Mouse (Mus musculus): ENCODE results near the gene Smc1b. TPM values are rescaled to one million over a fixed set of nuclear protein-coding genes. Genes with fewer than 3 reads are reported as not detected.

Smc1b gene
- polyA plus RNA-seq, 1 experiment = 0.02 TPM

- TF ChIP-seq POLR2AphosphoS2 (IDR thresholded peaks at IDR 0.05; ENCODE audit: insufficient read length, low read depth) (no peak), SRF (IDR thresholded peaks at IDR 0.05; ENCODE audit: control insufficient read depth, insufficient read length, low read depth) (no peak), CEBPB (IDR thresholded peaks at IDR 0.05; ENCODE audit: insufficient read depth, poor library complexity, severe bottlenecking) (no peak), MAX (IDR thresholded peaks at IDR 0.05; ENCODE audit: low read depth) (no peak), MYOD1 (IDR thresholded peaks at IDR 0.05; ENCODE audit: control insufficient read depth in 1 of 3, insufficient read length in 2 of 3, low read depth in 2 of 3) (no peak), TCF3 (IDR thresholded peaks at IDR 0.05; ENCODE audit: insufficient read length, low read depth) (no peak), POLR2A (IDR thresholded peaks at IDR 0.05; ENCODE audit: insufficient read length, low read depth) (no peak), E2F4 (IDR thresholded peaks at IDR 0.05; ENCODE audit: insufficient read depth) (no peak), USF1 (IDR thresholded peaks at IDR 0.05; ENCODE audit: low read depth) (no peak), MYOG (IDR thresholded peaks at IDR 0.05; ENCODE audit: control insufficient read depth in 1 of 3, insufficient read depth in 1 of 3, insufficient read length in 2 of 3, low read depth in 2 of 3) (no peak), TCF12 (IDR thresholded peaks at IDR 0.05; ENCODE audit: insufficient read depth, poor library complexity, severe bottlenecking) (no peak)
- H3K36me3 ChIP-seq (ENCODE audit: control insufficient read depth, insufficient read depth) = peaks cover 15% of the 10 kb centered on the region
- H3K27me3 ChIP-seq (ENCODE audit: control insufficient read depth, insufficient read depth, insufficient read length) = no peaks in the 10 kb centered on the region
- peaks cover 48% of the 10 kb centered on the region for H3K79me2 ChIP-seq (ENCODE audit: control insufficient read depth, insufficient read depth)
- H3K4me3 ChIP-seq = no peak overlapping the region
- peak overlapping the region; percentile 41 for H3K4me2 ChIP-seq (ENCODE audit: low read depth)
- no peak overlapping the region for H3ac ChIP-seq (ENCODE audit: control insufficient read depth, insufficient read length)
Measured at GRCm38 (mm10) chr15:85043116-85043515, 88.6 kb downstream of the Smc1b start.

- TF ChIP-seq SRF (IDR thresholded peaks at IDR 0.05; ENCODE audit: control insufficient read depth, insufficient read length, low read depth) = peak; percentile 98
- TF ChIP-seq MYOD1 (IDR thresholded peaks at IDR 0.05; ENCODE audit: control insufficient read depth in 1 of 3, insufficient read length in 2 of 3, low read depth in 2 of 3) = no peak
- peak; percentile 66; the same call in 1 of the 2 replicates for TF ChIP-seq CEBPB (IDR thresholded peaks at IDR 0.05; ENCODE audit: insufficient read depth, poor library complexity, severe bottlenecking)
- TF ChIP-seq E2F4 (IDR thresholded peaks at IDR 0.05; ENCODE audit: insufficient read depth) = no peak
- Histone ChIP-seq H3ac (ENCODE audit: control insufficient read depth, insufficient read length) (no peak overlapping the region), H3K4me2 (ENCODE audit: low read depth) (peak overlapping the region; percentile 41), H3K36me3 (ENCODE audit: control insufficient read depth, insufficient read depth) (peaks cover 12% of the 10 kb centered on the region), H3K27me3 (ENCODE audit: control insufficient read depth, insufficient read depth, insufficient read length) (no peaks in the 10 kb centered on the region), H3K4me3 (no peak overlapping the region), H3K79me2 (ENCODE audit: control insufficient read depth, insufficient read depth) (peaks cover 55% of the 10 kb centered on the region)
Measured at GRCm38 (mm10) chr15:85042361-85042954, 89.3 kb downstream of the Smc1b start.

GRCm38 (mm10) chr15:85041546-85042225 is 90.1 kb downstream of the Smc1b start:
- Histone ChIP-seq H3K4me2 (ENCODE audit: low read depth) (peak overlapping the region; percentile 41), H3ac (ENCODE audit: control insufficient read depth, insufficient read length) (no peak overlapping the region), H3K27me3 (ENCODE audit: control insufficient read depth, insufficient read depth, insufficient read length) (no peaks in the 10 kb centered on the region), H3K36me3 (ENCODE audit: control insufficient read depth, insufficient read depth) (peaks cover 5% of the 10 kb centered on the region), H3K4me3 (no peak overlapping the region), H3K79me2 (ENCODE audit: control insufficient read depth, insufficient read depth) (peaks cover 58% of the 10 kb centered on the region)
- TF ChIP-seq MAX (IDR thresholded peaks at IDR 0.05; ENCODE audit: low read depth) (no peak), USF1 (IDR thresholded peaks at IDR 0.05; ENCODE audit: low read depth) (no peak), POLR2A (IDR thresholded peaks at IDR 0.05; ENCODE audit: insufficient read length, low read depth) (no peak), SRF (IDR thresholded peaks at IDR 0.05; ENCODE audit: control insufficient read depth, insufficient read length, low read depth) (no peak), MYOD1 (IDR thresholded peaks at IDR 0.05; ENCODE audit: control insufficient read depth in 1 of 3, insufficient read length in 2 of 3, low read depth in 2 of 3) (no peak)

GRCm38 (mm10) chr15:85037343-85037690 is 94.4 kb downstream of the Smc1b start:
- Histone ChIP-seq H3K4me3 (peak overlapping the region; percentile 58), H3K79me2 (ENCODE audit: control insufficient read depth, insufficient read depth) (peaks cover 46% of the 10 kb centered on the region), H3K4me2 (ENCODE audit: low read depth) (peak overlapping the region; percentile 94), H3K27me3 (ENCODE audit: control insufficient read depth, insufficient read depth, insufficient read length) (no peaks in the 10 kb centered on the region), H3ac (ENCODE audit: control insufficient read depth, insufficient read length) (peak overlapping the region; percentile 66), H3K36me3 (ENCODE audit: control insufficient read depth, insufficient read depth) (no peaks in the 10 kb centered on the region)
- TF ChIP-seq MAX (IDR thresholded peaks at IDR 0.05; ENCODE audit: low read depth) (no peak), TCF3 (IDR thresholded peaks at IDR 0.05; ENCODE audit: insufficient read length, low read depth) (no peak), MYOG (IDR thresholded peaks at IDR 0.05; ENCODE audit: control insufficient read depth in 1 of 3, insufficient read depth in 1 of 3, insufficient read length in 2 of 3, low read depth in 2 of 3) (no peak), TCF12 (IDR thresholded peaks at IDR 0.05; ENCODE audit: insufficient read depth, poor library complexity, severe bottlenecking) (no peak), POLR2A (IDR thresholded peaks at IDR 0.05; ENCODE audit: insufficient read length, low read depth) (no peak), E2F4 (IDR thresholded peaks at IDR 0.05; ENCODE audit: insufficient read depth) (no peak), POLR2AphosphoS2 (IDR thresholded peaks at IDR 0.05; ENCODE audit: insufficient read length, low read depth) (no peak), MYOD1 (IDR thresholded peaks at IDR 0.05; ENCODE audit: control insufficient read depth in 1 of 3, insufficient read length in 2 of 3, low read depth in 2 of 3) (no peak), SRF (IDR thresholded peaks at IDR 0.05; ENCODE audit: control insufficient read depth, insufficient read length, low read depth) (no peak), CEBPB (IDR thresholded peaks at IDR 0.05; ENCODE audit: insufficient read depth, poor library complexity, severe bottlenecking) (no peak), USF1 (IDR thresholded peaks at IDR 0.05; ENCODE audit: low read depth) (no peak), REST (IDR thresholded peaks at IDR 0.05; ENCODE audit: insufficient read depth, insufficient read length) (no peak)
